Mouse (Mus musculus): ENCODE measurements around the gene Arhgap23. TPM values are rescaled to one million over a fixed set of nuclear protein-coding genes. Genes with fewer than 3 reads are reported as not detected.

Gene Arhgap23
- 10 to 100 TPM; 30.8 to 35.8 TPM for total RNA-seq (2023)

DNA sequence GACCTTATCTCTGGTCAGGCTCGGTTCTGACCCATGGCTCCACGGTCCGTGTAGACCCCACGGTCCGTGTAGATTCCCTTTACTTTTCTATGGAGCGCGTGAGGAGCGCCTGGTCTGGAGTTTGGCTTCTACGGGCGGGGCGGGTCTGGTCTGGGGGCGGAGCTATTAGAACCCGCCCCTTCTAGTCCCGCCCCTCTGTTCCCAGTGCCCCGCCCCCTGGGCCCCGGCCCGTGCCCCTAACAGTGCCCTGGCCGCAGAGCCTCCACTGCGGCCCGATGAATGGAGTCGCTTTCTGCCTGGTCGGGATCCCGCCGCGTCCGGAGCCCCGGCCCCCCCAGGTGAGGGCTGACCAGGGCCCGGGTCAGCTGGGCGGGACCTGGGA, at the start of gene Arhgap23:
Gene Arhgap23, plus strand, starts transcription at position 204 of the 382 bp plus-strand sequence.

DNA sequence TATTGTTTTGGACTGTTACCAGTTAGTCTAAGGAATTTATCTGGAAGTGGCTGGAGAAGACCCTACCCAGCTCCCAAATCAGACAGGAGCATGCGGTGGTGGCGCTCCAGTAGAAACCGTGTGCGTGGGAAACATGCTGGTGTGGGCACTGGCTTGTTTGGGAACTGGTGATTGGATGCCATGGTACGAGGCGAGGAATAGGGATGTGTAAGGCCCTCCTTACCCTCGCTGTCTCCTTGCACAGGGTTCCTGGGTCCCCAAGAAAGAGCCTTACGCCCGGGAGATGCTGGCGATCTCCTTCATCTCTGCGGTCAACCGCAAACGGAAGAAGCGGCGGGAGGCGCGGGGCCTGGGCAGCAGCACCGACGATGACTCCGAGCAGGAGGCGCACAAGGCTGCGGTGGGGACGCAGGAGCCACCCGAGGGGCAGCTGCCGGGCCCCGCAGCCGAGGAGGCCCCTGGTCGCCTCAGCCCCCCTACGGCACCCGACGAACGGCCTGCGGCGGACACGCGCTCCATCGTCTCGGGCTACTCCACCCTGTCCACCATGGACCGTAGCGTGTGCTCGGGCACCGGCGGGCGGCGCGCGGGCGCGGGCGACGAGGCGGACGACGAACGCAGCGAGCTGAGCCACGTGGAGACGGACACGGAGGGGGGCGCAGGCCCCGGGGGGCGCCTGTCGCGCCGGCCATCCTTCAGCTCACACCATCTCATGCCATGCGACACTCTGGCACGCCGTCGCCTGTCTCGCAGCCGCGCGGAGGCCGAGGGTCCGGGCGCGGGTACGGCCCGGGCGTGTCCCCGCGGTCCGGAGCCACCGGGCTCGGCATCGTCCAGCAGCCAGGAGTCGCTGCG, 84.8 kb downstream of the Arhgap23 start, which contains the start of gene 4933428G20Rik:
Gene 4933428G20Rik, minus strand, starts transcription at position 476 of the 855 bp plus-strand sequence.

Other genes starting within 250 kb of the Arhgap23 start
- 10 to 100 TPM; 89.2 to 95.8 TPM for gene Kpnb1, start 227.7 kb upstream of the Arhgap23 start, total RNA-seq (2023)
- gene Npepps, start 134.9 kb upstream of the Arhgap23 start, total RNA-seq (2023), result 10 to 100 TPM; 59.1 to 59.2 TPM
- 10 to 100 TPM; 10.5 to 11.5 TPM for gene Mrpl45, start 99.8 kb upstream of the Arhgap23 start, total RNA-seq (2023)
- not detected for gene Gpr179, start 63.5 kb upstream of the Arhgap23 start, total RNA-seq (2023)
- gene Socs7, start 53.0 kb upstream of the Arhgap23 start, total RNA-seq (2023), result 10 to 100 TPM; 17.2 to 21.1 TPM
- not detected for gene 4933428G20Rik, start 84.8 kb downstream of the Arhgap23 start, total RNA-seq (2023)
- under 1 TPM; 0.13 to 0.15 TPM for gene Srcin1, start 160.7 kb downstream of the Arhgap23 start, total RNA-seq (2023)
- 1 to 10 TPM; 1.8 to 3.6 TPM for gene Epop, start 214.2 kb downstream of the Arhgap23 start, total RNA-seq (2023)
- 10 to 100 TPM; 44.3 to 51.2 TPM for gene Mllt6, start 247.9 kb downstream of the Arhgap23 start, total RNA-seq (2023)